Mouse (Mus musculus) WW6 (cell line): ENCODE results near the gene Tsen2.

Experiments
- DNase-seq: peaks from one replicate; pipeline ENCODE4 v3.0.0-alpha.2; 2013; ENCODE audit warnings: low read depth, low spot score

Gene Tsen2

GRCm38 (mm10) chr6:115601715-115602523 is 57.5 kb downstream of the Tsen2 start, which contains the start of gene Mkrn2:
Mkrn2 (plus strand) TSS chr6:115601902.
- DNase-seq, result peak; percentile 84

- no peak for DNase-seq
Observed at GRCm38 (mm10) chr6:115606461-115606860, 62.0 kb downstream of the Tsen2 start.

GRCm38 (mm10) chr6:115607429-115607828 is 63.0 kb downstream of the Tsen2 start:
- DNase-seq, result no peak

GRCm38 (mm10) chr6:115609121-115609520 is 64.7 kb downstream of the Tsen2 start:
- DNase-seq, result peak; percentile 22

GRCm38 (mm10) chr6:115610301-115610700 is 65.8 kb downstream of the Tsen2 start:
- no peak for DNase-seq

- DNase-seq, result no peak
Observed at GRCm38 (mm10) chr6:115613793-115614192, 69.3 kb downstream of the Tsen2 start.

GRCm38 (mm10) chr6:115615983-115616382 is 71.5 kb downstream of the Tsen2 start:
- DNase-seq, result no peak

- DNase-seq, result no peak
Observed at GRCm38 (mm10) chr6:115619818-115620217, 75.4 kb downstream of the Tsen2 start.

GRCm38 (mm10) chr6:115620942-115621341 is 76.5 kb downstream of the Tsen2 start:
- no peak for DNase-seq

- DNase-seq, result no peak
Observed at GRCm38 (mm10) chr6:115626121-115626520, 81.7 kb downstream of the Tsen2 start.
